Mouse (Mus musculus) thymus, adult 2 months (tissue): ENCODE results near the gene St6galnac3. TPM values are rescaled to one million over a fixed set of nuclear protein-coding genes. Genes with fewer than 3 reads are reported as not detected.

ENCODE experiments used
- DNase-seq: peaks from one replicate; pipeline ENCODE4 v3.0.0; 2021
- H3K27ac ChIP-seq: fragments of 200-500 bp; 2 replicates; pipeline ENCODE4 v1.5.1; 2012; ENCODE audit warnings: low read length, control low read depth; ENCODE audit not compliant: control insufficient read depth, insufficient read depth
- H3K27me3 ChIP-seq: fragments of 200-500 bp; 2 replicates; pipeline ENCODE4 v1.6.1; 2012; ENCODE audit warnings: mild to moderate bottlenecking, low read length, moderate library complexity, mixed read lengths; ENCODE audit not compliant: control insufficient read depth, insufficient read depth
- H3K36me3 ChIP-seq: fragments of 200-500 bp; 2 replicates; pipeline ENCODE4 v1.6.1; 2012; ENCODE audit warnings: mild to moderate bottlenecking, low read length, moderate library complexity; ENCODE audit not compliant: control insufficient read depth, insufficient read depth
- H3K4me1 ChIP-seq: fragments of 200-500 bp; replicated peaks from 2 replicates; pipeline ENCODE4 v1.6.1; 2012; ENCODE audit warnings: low read length; ENCODE audit not compliant: control insufficient read depth, insufficient read depth
- H3K4me3 ChIP-seq: fragments of 200-500 bp; 2 replicates; pipeline ENCODE4 v1.5.1; 2012; ENCODE audit warnings: mild to moderate bottlenecking, low read length, control low read depth, moderate library complexity; ENCODE audit not compliant: control insufficient read depth, insufficient read depth
- CTCF ChIP-seq: fragments of 200-500 bp; IDR thresholded peaks from 2 replicates; pipeline ENCODE4 v1.5.1; 2012; ENCODE audit warnings: mild to moderate bottlenecking, control low read depth, low read length, moderate library complexity, borderline replicate concordance; ENCODE audit not compliant: control insufficient read depth, poor library complexity, insufficient read depth; ENCODE audit errors: extremely low read depth
- POLR2A ChIP-seq: fragments of 200-500 bp; IDR thresholded peaks from 2 replicates; pipeline ENCODE4 v1.6.1; 2012; ENCODE audit warnings: mild to moderate bottlenecking, low read length, control low read depth, moderate library complexity; ENCODE audit not compliant: control insufficient read depth, poor library complexity, insufficient read depth; ENCODE audit errors: extremely low read depth
- WGBS: fragments of 180-500 bp; shearing (Covaris S2); methylation state at CpG from one replicate; pipeline ENCODE4 v1.1.7; 2018; 5-methylcytosine and 5-hydroxymethylcytosine counted together
- polyA plus RNA-seq: library from polyadenylated mRNA; depleted of rRNA; stranded (reverse); fragments of >200 nt; gene quantifications from 2 replicates; pipeline ENCODE4 v1.2.3, GENCODE M21; 2012

The St6galnac3 gene
- polyA plus RNA-seq, 1 experiment: 1.3 TPM

DNA sequence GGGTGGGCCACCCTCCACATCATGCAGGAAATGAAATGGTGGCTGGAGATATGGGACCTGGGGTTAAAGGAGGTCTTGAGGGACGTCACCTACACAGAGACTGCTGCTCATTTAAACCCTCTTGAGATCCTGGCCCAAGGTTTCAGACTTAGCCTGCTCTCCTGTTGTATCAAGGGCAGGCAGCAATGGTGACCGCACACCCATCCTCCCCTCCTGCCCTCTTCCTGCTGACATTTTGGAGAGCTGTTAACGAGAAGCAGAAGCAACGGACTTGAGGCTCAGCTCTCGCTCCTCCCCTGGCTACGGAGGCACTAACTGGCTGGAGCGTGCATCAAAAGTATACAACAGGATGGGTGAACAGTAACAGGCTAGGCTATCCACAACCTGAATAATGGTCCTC lies 7.2 kb downstream of the St6galnac3 start:
- 57% methylated on average over 7 of the region's 7 CpGs for WGBS
- no peak for TF ChIP-seq CTCF
- TF ChIP-seq POLR2A: no peak
- no peak for DNase-seq
- Histone ChIP-seq H3K27me3 (no peaks in the 10 kb centered on the region), H3K36me3 (no peaks in the 10 kb centered on the region), H3K4me3 (no peak overlapping the region), H3K4me1 (peaks cover 30% of the 10 kb centered on the region), H3K27ac (no peak overlapping the region)

DNA sequence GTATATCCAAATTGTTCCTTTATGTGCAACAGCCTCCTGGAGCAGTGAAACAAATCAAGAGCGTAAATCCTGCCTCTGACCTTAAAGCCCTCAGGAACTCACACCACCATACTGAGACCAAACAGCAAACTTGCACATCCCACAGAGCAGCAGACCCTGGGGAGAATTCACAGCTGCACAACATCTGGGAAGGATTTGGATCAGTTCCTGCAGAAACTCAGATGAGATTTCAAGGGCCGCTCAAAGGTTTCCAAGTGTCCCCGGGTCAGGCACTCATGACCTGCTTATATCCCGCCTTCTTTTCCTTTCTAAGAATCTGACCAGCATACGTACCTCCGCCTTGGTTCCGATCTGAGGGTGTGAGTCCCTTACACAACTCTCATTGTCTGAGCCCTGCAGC lies 9.3 kb downstream of the St6galnac3 start:
- Histone ChIP-seq H3K4me1 (peaks cover 27% of the 10 kb centered on the region), H3K36me3 (no peaks in the 10 kb centered on the region), H3K4me3 (no peak overlapping the region), H3K27ac (no peak overlapping the region), H3K27me3 (no peaks in the 10 kb centered on the region)
- no peak for DNase-seq
- TF ChIP-seq POLR2A: no peak
- TF ChIP-seq CTCF: no peak
- 94% methylated on average over 7 of the region's 7 CpGs for WGBS

DNA sequence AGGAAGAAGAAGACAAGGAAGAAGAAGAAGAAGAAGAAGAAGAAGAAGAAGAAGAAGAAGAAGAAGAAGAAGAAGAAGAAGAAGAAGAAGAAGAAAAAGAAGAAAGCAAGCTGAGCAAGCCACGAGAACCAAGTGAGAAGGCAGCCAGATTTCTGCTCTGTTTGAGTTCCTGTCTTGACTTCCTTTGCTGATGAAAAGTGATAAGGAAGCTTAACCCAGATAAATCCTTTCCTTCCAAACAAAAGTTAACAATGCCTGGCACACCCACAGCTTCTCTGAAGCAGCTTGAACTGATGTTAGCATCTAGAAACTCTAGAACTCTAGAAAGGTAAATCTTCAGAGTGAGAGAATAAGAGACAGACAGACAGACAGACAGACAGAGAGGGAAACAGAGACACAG lies 14.4 kb downstream of the St6galnac3 start:
- H3K27me3 ChIP-seq: no peaks in the 10 kb centered on the region
- H3K27ac ChIP-seq: no peak overlapping the region
- H3K36me3 ChIP-seq: no peaks in the 10 kb centered on the region
- no peak overlapping the region for H3K4me3 ChIP-seq
- TF ChIP-seq CTCF (no peak), POLR2A (no peak)
- peaks cover 3% of the 10 kb centered on the region; the same call in 1 of the 2 replicates for H3K4me1 ChIP-seq
- 6% methylated on average over 1 of the region's 1 CpGs for WGBS
- DNase-seq: no peak

DNA sequence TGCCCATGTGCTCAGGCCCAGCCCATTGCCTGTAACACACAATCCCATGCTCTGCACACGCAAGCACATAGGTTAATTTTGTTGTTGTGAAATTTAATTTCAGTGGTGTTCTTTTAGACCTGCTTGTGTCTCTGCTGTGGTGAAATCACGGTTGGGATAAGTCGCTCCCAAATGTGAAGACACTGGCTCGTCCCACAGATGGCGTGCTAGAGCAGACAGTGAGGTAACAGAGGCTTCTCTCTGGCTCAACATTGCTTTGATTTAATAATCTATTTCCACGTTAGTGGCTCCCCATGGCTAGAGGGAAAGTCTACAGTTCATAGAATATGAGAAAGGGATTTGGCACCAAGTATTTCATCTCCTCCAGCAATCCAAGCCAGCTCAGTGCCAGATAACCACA lies 17.3 kb downstream of the St6galnac3 start:
- DNase-seq: no peak
- Histone ChIP-seq H3K36me3 (no peaks in the 10 kb centered on the region), H3K27me3 (no peaks in the 10 kb centered on the region), H3K4me3 (no peak overlapping the region), H3K4me1 (peaks cover 3% of the 10 kb centered on the region; the same call in 1 of the 2 replicates), H3K27ac (no peak overlapping the region)
- WGBS: 87% methylated on average over 6 of the region's 6 CpGs
- TF ChIP-seq POLR2A (no peak), CTCF (no peak)

DNA sequence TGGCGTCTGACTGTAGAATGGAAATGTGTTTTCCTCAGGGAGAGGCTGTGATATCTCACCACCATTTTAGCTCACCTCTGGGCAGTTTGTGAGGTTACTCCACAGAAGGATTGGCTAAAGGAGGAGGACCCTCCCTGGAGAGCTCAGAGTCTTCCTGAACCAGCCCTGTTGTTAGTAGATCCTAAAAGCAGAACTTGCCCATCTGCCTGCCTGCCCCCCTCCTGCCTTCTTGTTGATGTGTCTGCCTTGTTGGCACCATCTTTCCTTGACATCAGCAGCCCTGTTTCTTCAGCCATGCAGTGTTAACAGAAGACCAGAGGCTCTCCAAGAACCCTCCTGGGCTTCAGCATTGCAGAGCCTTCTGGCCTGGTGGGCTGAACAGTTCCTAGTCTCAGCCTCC lies 18.1 kb downstream of the St6galnac3 start:
- peaks cover 3% of the 10 kb centered on the region; the same call in 1 of the 2 replicates for H3K4me1 ChIP-seq
- H3K27ac ChIP-seq: no peak overlapping the region
- no peak for TF ChIP-seq POLR2A
- no peak for TF ChIP-seq CTCF
- no peak overlapping the region for H3K4me3 ChIP-seq
- no peaks in the 10 kb centered on the region for H3K27me3 ChIP-seq
- DNase-seq: no peak
- WGBS: 91% methylated on average over 1 of the region's 1 CpGs
- H3K36me3 ChIP-seq: no peaks in the 10 kb centered on the region

DNA sequence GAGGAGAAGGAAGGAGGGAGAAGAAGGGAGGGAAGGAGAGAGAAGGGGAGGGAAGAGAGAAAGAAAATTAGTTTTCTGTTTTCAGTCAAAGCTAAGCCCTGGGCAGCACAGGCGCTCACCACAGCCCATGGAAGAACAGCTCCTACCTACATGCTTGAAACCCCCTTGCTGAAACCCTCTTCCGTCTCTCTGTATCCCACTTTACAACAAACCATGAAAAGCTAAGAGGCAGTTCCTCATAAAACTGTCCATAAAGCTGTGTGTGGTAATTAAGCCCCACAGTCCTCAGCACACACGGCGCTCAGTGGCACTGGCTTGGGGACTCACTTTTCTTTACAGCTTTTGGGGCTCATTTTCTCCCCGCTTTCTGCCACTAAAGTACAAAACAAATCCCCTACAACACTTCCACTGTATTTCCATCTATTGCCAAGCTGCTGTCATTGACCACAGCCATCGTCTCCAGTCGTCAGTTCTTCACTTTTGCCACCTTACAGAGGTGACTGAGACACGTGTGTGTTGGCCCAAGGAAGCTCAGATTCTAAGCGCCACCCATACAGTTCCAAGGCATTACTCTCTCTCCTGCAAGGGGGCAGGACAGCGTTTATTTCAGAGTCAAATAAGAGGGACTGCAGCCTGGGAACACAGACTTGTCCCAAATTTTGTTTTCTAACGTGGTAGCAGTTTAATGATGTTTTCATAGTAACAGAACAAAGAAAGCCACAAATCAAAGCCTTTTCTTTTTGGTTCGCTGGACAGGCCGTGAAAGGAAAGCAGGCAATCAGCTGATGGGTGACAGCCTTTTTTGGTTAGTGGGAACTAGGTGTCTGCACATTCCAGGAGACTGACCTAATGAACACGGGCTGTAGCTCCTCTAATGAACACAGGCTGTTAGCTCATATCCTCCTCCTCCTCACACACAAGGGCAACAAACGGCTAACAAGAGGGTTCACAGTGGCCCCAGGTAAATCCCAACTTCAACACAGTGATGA lies 22.9 kb downstream of the St6galnac3 start:
- WGBS: 87% methylated on average over 15 of the region's 15 CpGs
- Histone ChIP-seq H3K4me1 (no peaks in the 10 kb centered on the region), H3K27ac (no peak overlapping the region), H3K4me3 (no peak overlapping the region), H3K36me3 (no peaks in the 10 kb centered on the region), H3K27me3 (no peaks in the 10 kb centered on the region)
- no peak for DNase-seq
- no peak for TF ChIP-seq CTCF
- TF ChIP-seq POLR2A: no peak
